Mouse (Mus musculus): ENCODE data around the gene Cx3cr1.

GRCm38 (mm10) chr9:120000761-120001160, 68.9 kb downstream of the Cx3cr1 start:
- TF ChIP-seq CTCF (IDR thresholded peaks at IDR 0.05; ENCODE audit: low read depth) (no peak), EP300 (IDR thresholded peaks at IDR 0.05; ENCODE audit: low read depth) (no peak)

Data from liver, postnatal 0 days (tissue).